ENCODE assay signal across 8 mouse cellular contexts in genomic region chr11:51703379-51703998, GRCm38 (mm10). TPM values are rescaled to one million over a fixed set of nuclear protein-coding genes. Genes with fewer than 3 reads are reported as not detected.
DNase-seq lines count a peak whose midpoint lies in the region; ATAC-seq and TF ChIP-seq lines count a peak whose summit lies in the region.
"Had no signal": no experiment of that assay in that cellular context is flagged by ENCODE, and none has a peak within 500 bp of the region (broad histone marks: within the 10 kb centered on the region; RNA-seq: fewer than 3 reads in every experiment).

No protein-coding gene starts in this region.

- 72% methylated on average over 10 of the region's 10 CpGs for WGBS in kidney, postnatal 0 days
- WGBS in kidney, embryonic 15.5 days: 67% methylated on average over 10 of the region's 10 CpGs

- no peaks in the 10 kb centered on the region for H3K4me1 ChIP-seq in kidney, postnatal 0 days (replicated peaks; ENCODE audit: insufficient read depth, low read length)
- no peaks in the 10 kb centered on the region for H3K4me1 ChIP-seq in kidney, embryonic 15.5 days
- H3K4me1 ChIP-seq in ES-E14 (ENCODE audit: control insufficient read depth in 2 of 2, insufficient read depth in 2 of 2, low read length in 2 of 2, poor library complexity in 1 of 2): peaks cover 3 to 4% of the 10 kb centered on the region in 2 experiments; a peak in 2 of 4 replicates

- peak; percentile 38 for TF ChIP-seq CTCF in kidney, postnatal 0 days (IDR thresholded peaks at IDR 0.05; ENCODE audit: low read depth)

- no peak for ATAC-seq in kidney, postnatal 0 days (replicated peaks; ENCODE audit: low FRiP score, low read depth)
- no peak for ATAC-seq in kidney, embryonic 15.5 days (replicated peaks; ENCODE audit: low FRiP score)
- no peak for ATAC-seq in monocyte, adult 5-6 weeks (replicated peaks; ENCODE audit: insufficient number of reproducible peaks, low FRiP score, low TSS enrichment, poor library complexity, severe bottlenecking)

- in situ Hi-C loops in ES-E14 (cut with MboI; ENCODE audit: low sequenced_read_pairs in 2 of 2, unreplicated experiment in 2 of 2): no loop called here

- no peak overlapping the region for H3K9ac ChIP-seq in kidney, postnatal 0 days (ENCODE audit: low read depth, low read length)
- no peak overlapping the region for H3K9ac ChIP-seq in kidney, embryonic 15.5 days
- peak overlapping the region; percentile 76; the same call in 1 of the 2 replicates for H3K9ac ChIP-seq in ES-E14 (ENCODE audit: insufficient read depth, low read depth, low read length, poor library complexity, severe bottlenecking)

- no peaks in the 10 kb centered on the region for H3K9me3 ChIP-seq in kidney, postnatal 0 days (replicated peaks; ENCODE audit: low read length)
- H3K9me3 ChIP-seq in kidney, embryonic 15.5 days (replicated peaks): no peaks in the 10 kb centered on the region
- no peaks in the 10 kb centered on the region for H3K9me3 ChIP-seq in ES-E14 (ENCODE audit: control insufficient read depth, insufficient read depth, low read depth, low read length)

- H3K4me3 ChIP-seq in kidney, postnatal 0 days (replicated peaks; ENCODE audit: low read depth, low read length): no peak overlapping the region
- no peak overlapping the region for H3K4me3 ChIP-seq in kidney, embryonic 15.5 days (replicated peaks)
- H3K4me3 ChIP-seq in ES-E14 (ENCODE audit: insufficient read depth in 1 of 2, low read depth in 1 of 2, low read length in 2 of 2, poor library complexity in 1 of 2, severe bottlenecking in 1 of 2): peak overlapping the region; percentile 62 to 73
- H3K4me3 ChIP-seq: erythroblast, embryonic 14.5 days had no signal

- no peak for DNase-seq in kidney, postnatal 0 days (ENCODE audit: low spot score)
- peak; percentile 99 for DNase-seq in ES-E14 (ENCODE audit: low read depth, low spot score)
- peak; percentile 47 for DNase-seq in c-Kit-positive CD71-positive TER-119-negative erythroid progenitor cells, embryonic 14.5 days (ENCODE audit: low read depth)
- peak; percentile 48 for DNase-seq in lung, postnatal 36 days
- DNase-seq in urinary bladder, postnatal 10 days (ENCODE audit: low spot score): no peak

- H3K27ac ChIP-seq in kidney, postnatal 0 days: no peak overlapping the region
- no peak overlapping the region for H3K27ac ChIP-seq in kidney, embryonic 15.5 days
- H3K27ac ChIP-seq in ES-E14 (ENCODE audit: insufficient read depth, low read depth, low read length, poor library complexity, severe bottlenecking): peak overlapping the region; percentile 93

- no peaks in the 10 kb centered on the region for H3K27me3 ChIP-seq in kidney, postnatal 0 days (ENCODE audit: insufficient read depth, low read length)
- H3K27me3 ChIP-seq in kidney, embryonic 15.5 days: no peaks in the 10 kb centered on the region

- no peak overlapping the region for H3K4me2 ChIP-seq in kidney, postnatal 0 days (ENCODE audit: low read length)
- H3K4me2 ChIP-seq in kidney, embryonic 15.5 days: no peak overlapping the region

- peaks cover 39% of the 10 kb centered on the region for H3K36me3 ChIP-seq in kidney, postnatal 0 days (ENCODE audit: insufficient read depth, low read length)
- peaks cover 92% of the 10 kb centered on the region for H3K36me3 ChIP-seq in kidney, embryonic 15.5 days
- peaks cover 9% of the 10 kb centered on the region for H3K36me3 ChIP-seq in ES-E14 (ENCODE audit: control insufficient read depth, insufficient read depth, low read length, poor library complexity, severe bottlenecking)

TF ChIP-seq in ES-E14, 5 proteins besides CTCF, POLR2A, EP300 and RAD21:
- TF ChIP-seq ZNF384 (IDR thresholded peaks at IDR 0.05; ENCODE audit: low read depth, low read length) (no peak), HCFC1 (IDR thresholded peaks at IDR 0.05; ENCODE audit: borderline replicate concordance, insufficient read depth, low read length) (peak; percentile 31; the same call in 1 of the 2 replicates), MAFK (IDR thresholded peaks at IDR 0.05; ENCODE audit: insufficient read depth, low read depth, low read length) (peak; percentile 66; the same call in 1 of the 2 replicates), CHD2 (IDR thresholded peaks at IDR 0.05; ENCODE audit: low read depth, low read length) (0 out of 2 replicates have a peak, but pooled peaks have one; percentile 24), ZC3H11A (IDR thresholded peaks at IDR 0.05; ENCODE audit: borderline replicate concordance, low read depth, low read length) (no peak)
TF ChIP-seq in ES-E14: peak in this region for 3.

RNA-seq across cellular contexts. Expression of gene 0610009B22Rik, which starts 14.8 kb away (rescaled TPM):
- 156 and 163 TPM in 2 replicates for polyA plus RNA-seq in kidney, postnatal 0 days (2015; fragmentation: Nextera tagmentation; extraction: Ambion mirVana)
- 107 and 118 TPM in 2 replicates for polyA plus RNA-seq in kidney, embryonic 15.5 days (2015; fragmentation: Nextera tagmentation; extraction: Ambion mirVana)
- 21.7 and 38.8 TPM in 2 replicates for total RNA-seq in ES-E14 (2012; rRNA removed)
- 8.8 to 10.1 TPM (median 8.9 TPM) in 3 replicates for total RNA-seq in monocyte, adult 5-6 weeks (2017)

RNA-seq across cellular contexts. Expression of gene D930048N14Rik, which starts 52.7 kb away (rescaled TPM):
- 1.9 and 2.0 TPM in 2 replicates for polyA plus RNA-seq in kidney, postnatal 0 days (2015; fragmentation: Nextera tagmentation; extraction: Ambion mirVana)
- polyA plus RNA-seq in kidney, embryonic 15.5 days (2015; fragmentation: Nextera tagmentation; extraction: Ambion mirVana): 3.4 and 3.8 TPM in 2 replicates
- 4.1 and 12.2 TPM in 2 replicates for total RNA-seq in ES-E14 (2012; rRNA removed)
- total RNA-seq in monocyte, adult 5-6 weeks (2017): 0.43 to 2.0 TPM (median 0.57 TPM) in 3 replicates
- polyA plus RNA-seq: erythroblast, embryonic 14.5 days had no signal

RNA-seq across cellular contexts. Expression of gene N4bp3, which starts 52.8 kb away (rescaled TPM):
- 28.5 and 30.6 TPM in 2 replicates for polyA plus RNA-seq in kidney, postnatal 0 days (2015; fragmentation: Nextera tagmentation; extraction: Ambion mirVana)
- polyA plus RNA-seq in kidney, embryonic 15.5 days (2015; fragmentation: Nextera tagmentation; extraction: Ambion mirVana): 27.8 and 32.1 TPM in 2 replicates
- total RNA-seq in ES-E14 (2012; rRNA removed): 23.7 and 43.8 TPM in 2 replicates
- 1.4 to 6.3 TPM (median 3.3 TPM) in 3 replicates for total RNA-seq in monocyte, adult 5-6 weeks (2017)

RNA-seq across cellular contexts. Expression of gene Sec24a, which starts 59.9 kb away (rescaled TPM):
- 10.6 and 10.9 TPM in 2 replicates for polyA plus RNA-seq in kidney, postnatal 0 days (2015; fragmentation: Nextera tagmentation; extraction: Ambion mirVana)
- 14.3 and 15.3 TPM in 2 replicates for polyA plus RNA-seq in kidney, embryonic 15.5 days (2015; fragmentation: Nextera tagmentation; extraction: Ambion mirVana)
- total RNA-seq in ES-E14 (2012; rRNA removed): 9.3 and 10.9 TPM in 2 replicates
- 7.2 to 16.2 TPM (median 9.8 TPM) in 3 replicates for total RNA-seq in monocyte, adult 5-6 weeks (2017)

RNA-seq across cellular contexts. Expression of gene Sar1b, which starts 60.0 kb away (rescaled TPM):
- polyA plus RNA-seq in kidney, postnatal 0 days (2015; fragmentation: Nextera tagmentation; extraction: Ambion mirVana): 154 and 156 TPM in 2 replicates
- 111 and 114 TPM in 2 replicates for polyA plus RNA-seq in kidney, embryonic 15.5 days (2015; fragmentation: Nextera tagmentation; extraction: Ambion mirVana)
- total RNA-seq in ES-E14 (2012; rRNA removed): 86.0 and 86.1 TPM in 2 replicates
- total RNA-seq in monocyte, adult 5-6 weeks (2017): 42.1 to 64.1 TPM (median 44.8 TPM) in 3 replicates

Comparison
In these comparisons a context has a peak if more than half of its experiments do, and no peak if none do; other contexts are left out.
1. DNase-seq: peak in ES-E14 (single experiment), c-Kit-positive CD71-positive TER-119-negative erythroid progenitor cells, embryonic 14.5 days (single experiment) and lung, postnatal 36 days (single experiment); none in kidney, postnatal 0 days (single experiment) and urinary bladder, postnatal 10 days (single experiment).
2. H3K4me3 ChIP-seq: peak in ES-E14 (2 of 2); none in kidney, postnatal 0 days (single experiment) and kidney, embryonic 15.5 days (single experiment).